13 mouse cellular contexts compared by ENCODE assay signal in genomic region chr4:150956369-150957105, GRCm38 (mm10). TPM values are rescaled to one million over a fixed set of nuclear protein-coding genes. Genes with fewer than 3 reads are reported as not detected.
DNase-seq lines count a peak whose midpoint lies in the region; ATAC-seq lines count a peak whose summit lies in the region.
"Had no signal": no experiment of that assay in that cellular context is flagged by ENCODE, and none has a peak within 500 bp of the region (broad histone marks: within the 10 kb centered on the region; RNA-seq: fewer than 3 reads in every experiment).

No protein-coding gene starts in this region.

- no peak for DNase-seq in embryonic facial prominence, embryonic 10.5 days (ENCODE audit: low spot score)
- peak; percentile 16 for DNase-seq in lung, postnatal 10 days
- DNase-seq in lung, adult 18-20 months: no peak
- peak; percentile 48 to 51 for DNase-seq in layer of hippocampus, adult 8-10 months (ENCODE audit: low spot score in 2 of 2)
- DNase-seq in retina, postnatal 1 day: peak; percentile 81
- no peak for DNase-seq in liver, embryonic 11.5 days (ENCODE audit: low spot score)
- DNase-seq: cerebellum, adult 11-12 months had no signal

- no peak overlapping the region for H3K9ac ChIP-seq in embryonic facial prominence, embryonic 12.5 days
- H3K9ac ChIP-seq in liver, embryonic 11.5 days (ENCODE audit: low read depth, low read length): no peak overlapping the region

- no peaks in the 10 kb centered on the region for H3K27me3 ChIP-seq in embryonic facial prominence, embryonic 12.5 days
- H3K27me3 ChIP-seq in embryonic facial prominence, embryonic 10.5 days (replicated peaks; ENCODE audit: low read depth, poor library complexity, severe bottlenecking): no peaks in the 10 kb centered on the region
- H3K27me3 ChIP-seq in liver, embryonic 11.5 days (replicated peaks; ENCODE audit: control insufficient read depth, insufficient read depth, low read length): no peaks in the 10 kb centered on the region

- no peaks in the 10 kb centered on the region for H3K36me3 ChIP-seq in embryonic facial prominence, embryonic 12.5 days
- H3K36me3 ChIP-seq in embryonic facial prominence, embryonic 10.5 days (replicated peaks): no peaks in the 10 kb centered on the region
- no peaks in the 10 kb centered on the region for H3K36me3 ChIP-seq in liver, embryonic 11.5 days (ENCODE audit: control insufficient read depth, insufficient read depth, low read length)

- H3K4me2 ChIP-seq in embryonic facial prominence, embryonic 12.5 days (replicated peaks): no peak overlapping the region
- no peak overlapping the region for H3K4me2 ChIP-seq in liver, embryonic 11.5 days

- 70% methylated on average over 13 of the region's 13 CpGs for WGBS in embryonic facial prominence, embryonic 12.5 days
- 86% methylated on average over 13 of the region's 13 CpGs for WGBS in embryonic facial prominence, embryonic 10.5 days
- 79% methylated on average over 13 of the region's 13 CpGs for WGBS in liver, embryonic 11.5 days

- H3K4me3 ChIP-seq in embryonic facial prominence, embryonic 12.5 days: no peak overlapping the region
- no peak overlapping the region for H3K4me3 ChIP-seq in embryonic facial prominence, embryonic 10.5 days
- H3K4me3 ChIP-seq in liver, embryonic 11.5 days (ENCODE audit: low read depth, low read length): no peak overlapping the region

- H3K9me3 ChIP-seq in embryonic facial prominence, embryonic 12.5 days: no peaks in the 10 kb centered on the region
- no peaks in the 10 kb centered on the region for H3K9me3 ChIP-seq in embryonic facial prominence, embryonic 10.5 days
- no peaks in the 10 kb centered on the region for H3K9me3 ChIP-seq in liver, embryonic 11.5 days (ENCODE audit: control insufficient read depth, low read length)

- ATAC-seq in embryonic facial prominence, embryonic 12.5 days (ENCODE audit: insufficient number of reproducible peaks, insufficient read depth, low FRiP score, low TSS enrichment): peak; percentile 57
- ATAC-seq in liver, embryonic 11.5 days (replicated peaks; ENCODE audit: low FRiP score): no peak
- no peak for ATAC-seq in megakaryocyte, adult 5-6 weeks (ENCODE audit: poor library complexity, severe bottlenecking)

- H3K4me1 ChIP-seq in embryonic facial prominence, embryonic 12.5 days: 0 out of 2 replicates have a peak, but pooled peaks cover 4% of the 10 kb centered on the region
- no peaks in the 10 kb centered on the region for H3K4me1 ChIP-seq in embryonic facial prominence, embryonic 10.5 days
- no peaks in the 10 kb centered on the region for H3K4me1 ChIP-seq in liver, embryonic 11.5 days (replicated peaks; ENCODE audit: control insufficient read depth, insufficient read depth, low read length)

- H3K27ac ChIP-seq in embryonic facial prominence, embryonic 12.5 days: 0 out of 2 replicates have a peak overlapping the region, but pooled peaks have one; percentile 18
- no peak overlapping the region for H3K27ac ChIP-seq in embryonic facial prominence, embryonic 10.5 days (replicated peaks)
- H3K27ac ChIP-seq in liver, embryonic 11.5 days (ENCODE audit: low read depth, low read length): no peak overlapping the region

RNA-seq across cellular contexts. Expression of gene Uts2, which starts 40.4 kb away (rescaled TPM):
- polyA plus RNA-seq in embryonic facial prominence, embryonic 12.5 days (2016; fragmentation: Nextera tagmentation; extraction: Ambion mirVana): not detected in 2 replicates
- polyA plus RNA-seq in embryonic facial prominence, embryonic 10.5 days (2016; fragmentation: Nextera tagmentation; extraction: Ambion mirVana): not detected in 2 replicates
- total RNA-seq in layer of hippocampus, adult 8-10 months (2022): not detected
- polyA plus RNA-seq in liver, embryonic 11.5 days (2014; fragmentation: Nextera tagmentation; extraction: Ambion mirVana): not detected in 2 replicates
- not detected in 2 replicates for total RNA-seq in megakaryocyte, adult 5-6 weeks (2015)
- not detected in 2 replicates for total RNA-seq in megakaryocyte, adult 5-6 weeks (2017)
- total RNA-seq: left cerebral cortex, adult 8-10 months; megakaryocyte-erythroid progenitor cell, adult 5-6 weeks had no signal
- polyA plus RNA-seq: C2C12; heart, embryonic 16.5 days had no signal

RNA-seq across cellular contexts. Expression of gene Tnfrsf9, which starts 42.2 kb away (rescaled TPM):
- polyA plus RNA-seq in embryonic facial prominence, embryonic 12.5 days (2016; fragmentation: Nextera tagmentation; extraction: Ambion mirVana): 0.29 and 1.0 TPM in 2 replicates
- polyA plus RNA-seq in embryonic facial prominence, embryonic 10.5 days (2016; fragmentation: Nextera tagmentation; extraction: Ambion mirVana): 0.38 and 0.69 TPM in 2 replicates
- total RNA-seq in layer of hippocampus, adult 8-10 months (2022): 1 to 10 TPM in 1 of 4 experiments, under 1 TPM in 3; 0.52 to 1.0 (median 0.85) TPM
- polyA plus RNA-seq in liver, embryonic 11.5 days (2014; fragmentation: Nextera tagmentation; extraction: Ambion mirVana): 0.21 and 0.26 TPM in 2 replicates
- 0.11 and 2.2 TPM in 2 replicates for total RNA-seq in megakaryocyte, adult 5-6 weeks (2015)
- total RNA-seq in megakaryocyte, adult 5-6 weeks (2017): 0.26 and 0.81 TPM in 2 replicates

RNA-seq across cellular contexts. Expression of gene Park7, which starts 42.3 kb away (rescaled TPM):
- 425 and 444 TPM in 2 replicates for polyA plus RNA-seq in embryonic facial prominence, embryonic 12.5 days (2016; fragmentation: Nextera tagmentation; extraction: Ambion mirVana)
- polyA plus RNA-seq in embryonic facial prominence, embryonic 10.5 days (2016; fragmentation: Nextera tagmentation; extraction: Ambion mirVana): 496 and 508 TPM in 2 replicates
- total RNA-seq in layer of hippocampus, adult 8-10 months (2022): 100 to 1,000 TPM; 194 to 246 (median 216) TPM
- 526 and 535 TPM in 2 replicates for polyA plus RNA-seq in liver, embryonic 11.5 days (2014; fragmentation: Nextera tagmentation; extraction: Ambion mirVana)
- total RNA-seq in megakaryocyte, adult 5-6 weeks (2015): 118 and 123 TPM in 2 replicates
- total RNA-seq in megakaryocyte, adult 5-6 weeks (2017): 153 and 156 TPM in 2 replicates

Comparison
In these comparisons a context has a peak if more than half of its experiments do, and no peak if none do; other contexts are left out.
1. DNase-seq: peak in lung, postnatal 10 days (single experiment), layer of hippocampus, adult 8-10 months (2 of 2) and retina, postnatal 1 day (single experiment); none in embryonic facial prominence, embryonic 10.5 days (single experiment), lung, adult 18-20 months (0 of 2) and liver, embryonic 11.5 days (single experiment).